25 mouse cellular contexts compared by ENCODE assay signal in the genomic region with DNA sequence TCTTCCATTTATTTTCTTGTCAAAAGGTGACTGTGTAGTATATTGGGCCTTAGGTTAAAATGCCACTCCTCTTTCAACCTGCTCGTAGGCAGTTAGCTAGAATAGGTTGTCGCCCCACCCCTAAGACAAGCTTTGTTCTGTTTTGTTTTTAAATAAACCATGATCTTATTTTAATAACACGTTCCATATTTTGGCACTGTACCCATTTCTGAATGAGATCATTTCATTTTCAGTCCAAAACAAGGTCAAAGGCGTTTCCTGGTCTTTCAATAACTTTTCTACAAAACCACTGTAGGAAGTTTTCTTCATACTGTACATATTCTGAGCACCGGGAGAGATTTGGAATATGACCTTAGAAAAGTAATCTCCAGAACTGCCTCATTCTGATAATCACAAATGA.
A peak's percentile ranks its signal among the peaks of the same experiment; 100 is the strongest.
DNase-seq lines count a peak whose midpoint lies in the region; ATAC-seq and TF ChIP-seq lines count a peak whose summit lies in the region.
"Had no signal": no experiment of that assay in that cellular context is flagged by ENCODE, and none has a peak within 500 bp of the region (broad histone marks: within the 10 kb centered on the region; RNA-seq: fewer than 3 reads in every experiment).

No protein-coding gene starts in this region.

- H3K9me3 ChIP-seq in heart, embryonic 12.5 days (replicated peaks): no peaks in the 10 kb centered on the region
- no peaks in the 10 kb centered on the region for H3K9me3 ChIP-seq in stomach, postnatal 0 days (ENCODE audit: control insufficient read depth, low read length)
- H3K9me3 ChIP-seq: embryonic facial prominence, embryonic 12.5 days; forebrain, embryonic 12.5 days; heart, embryonic 13.5 days; hindbrain, embryonic 12.5 days had no signal

- peaks cover 12% of the 10 kb centered on the region for H3K4me1 ChIP-seq in heart, embryonic 12.5 days (replicated peaks)
- peaks cover 5% of the 10 kb centered on the region; the same call in 1 of the 2 replicates for H3K4me1 ChIP-seq in stomach, postnatal 0 days (replicated peaks; ENCODE audit: control insufficient read depth, insufficient read depth)
- H3K4me1 ChIP-seq: forebrain, embryonic 12.5 days; hindbrain, embryonic 12.5 days had no signal

- no peaks in the 10 kb centered on the region for H3K27me3 ChIP-seq in heart, embryonic 12.5 days (replicated peaks)
- H3K27me3 ChIP-seq in stomach, postnatal 0 days (ENCODE audit: control insufficient read depth, insufficient read depth, low read length): no peaks in the 10 kb centered on the region
- H3K27me3 ChIP-seq: embryonic facial prominence, embryonic 12.5 days; forebrain, embryonic 12.5 days; heart, embryonic 13.5 days; hindbrain, embryonic 12.5 days; Patski had no signal

- no peak overlapping the region for H3K27ac ChIP-seq in heart, embryonic 12.5 days (ENCODE audit: poor library complexity, severe bottlenecking)
- peak overlapping the region; percentile 45; the same call in 1 of the 2 replicates for H3K27ac ChIP-seq in stomach, postnatal 0 days (replicated peaks)
- H3K27ac ChIP-seq: embryonic facial prominence, embryonic 12.5 days; forebrain, embryonic 12.5 days; heart, embryonic 13.5 days; hindbrain, embryonic 12.5 days; hindbrain, postnatal 0 days had no signal

- DNase-seq in gastrocnemius, adult 18-20 months (ENCODE audit: low spot score): peak; percentile 45
- no peak for DNase-seq in gastrocnemius, postnatal 10 days
- DNase-seq in heart, adult 8-10 months (ENCODE audit: low spot score): peak; percentile 66
- DNase-seq in lung, postnatal 10 days: peak; percentile 44
- no peak for DNase-seq in lung, postnatal 4 days
- DNase-seq in stomach, postnatal 0 days (ENCODE audit: low spot score): no peak
- no peak for DNase-seq in urinary bladder, postnatal 14 days (ENCODE audit: low spot score)
- DNase-seq: adrenal gland, adult 2 months; adrenal gland, postnatal 36 days; cerebellum, adult 11 months; cerebellum, adult 8-10 months; cerebellum, postnatal 14 days; embryo, embryonic 11 days; gastrocnemius, postnatal 36 days; heart, postnatal 4 days; kidney, adult 11 months had no signal

- H3K4me3 ChIP-seq in heart, embryonic 12.5 days: no peak overlapping the region
- no peak overlapping the region for H3K4me3 ChIP-seq in stomach, postnatal 0 days (ENCODE audit: low read depth, low read length)
- H3K4me3 ChIP-seq: embryonic facial prominence, embryonic 12.5 days; forebrain, embryonic 12.5 days; heart, embryonic 13.5 days; hindbrain, embryonic 12.5 days had no signal

- no peak overlapping the region for H3K9ac ChIP-seq in heart, embryonic 12.5 days
- no peak overlapping the region for H3K9ac ChIP-seq in stomach, postnatal 0 days (ENCODE audit: low read length)
- H3K9ac ChIP-seq: embryonic facial prominence, embryonic 12.5 days; forebrain, embryonic 12.5 days; heart, embryonic 13.5 days; hindbrain, embryonic 12.5 days had no signal

- ATAC-seq in heart, embryonic 12.5 days (ENCODE audit: insufficient number of reproducible peaks, low FRiP score): no peak
- peak; percentile 75 for ATAC-seq in stomach, postnatal 0 days (ENCODE audit: low FRiP score, low TSS enrichment)
- ATAC-seq: activated CD4-positive, CD25-positive, alpha-beta regulatory T cell, adult 4 months; forebrain, embryonic 16.5 days; hindbrain, postnatal 0 days; Patski had no signal

- no peak for TF ChIP-seq CTCF in stomach, postnatal 0 days (IDR thresholded peaks at IDR 0.05; ENCODE audit: low read depth)

- no peak for TF ChIP-seq EP300 in stomach, postnatal 0 days (optimal IDR thresholded peaks at IDR 0.05)

- WGBS in heart, embryonic 12.5 days: 83% methylated on average over 5 of the region's 5 CpGs
- 23% methylated on average over 5 of the region's 5 CpGs for WGBS in stomach, postnatal 0 days

- no peak overlapping the region for H3K4me2 ChIP-seq in heart, embryonic 12.5 days
- H3K4me2 ChIP-seq in stomach, postnatal 0 days (replicated peaks; ENCODE audit: low read depth): no peak overlapping the region
- H3K4me2 ChIP-seq: embryonic facial prominence, embryonic 12.5 days; forebrain, embryonic 12.5 days; heart, embryonic 13.5 days; hindbrain, embryonic 12.5 days had no signal

- no peaks in the 10 kb centered on the region for H3K36me3 ChIP-seq in heart, embryonic 12.5 days
- H3K36me3 ChIP-seq in stomach, postnatal 0 days (ENCODE audit: control insufficient read depth, insufficient read depth, low read length): no peaks in the 10 kb centered on the region
- H3K36me3 ChIP-seq: embryonic facial prominence, embryonic 12.5 days; forebrain, embryonic 12.5 days; hindbrain, embryonic 12.5 days had no signal

Comparison
In these comparisons a context has a peak if more than half of its experiments do, and no peak if none do; other contexts are left out.
1. DNase-seq: peak in gastrocnemius, adult 18-20 months (single experiment), heart, adult 8-10 months (single experiment) and lung, postnatal 10 days (single experiment); none in gastrocnemius, postnatal 10 days (single experiment), lung, postnatal 4 days (0 of 2), stomach, postnatal 0 days (single experiment) and urinary bladder, postnatal 14 days (single experiment).